ENCODE assay signal across 18 mouse cellular contexts in the genomic region with DNA sequence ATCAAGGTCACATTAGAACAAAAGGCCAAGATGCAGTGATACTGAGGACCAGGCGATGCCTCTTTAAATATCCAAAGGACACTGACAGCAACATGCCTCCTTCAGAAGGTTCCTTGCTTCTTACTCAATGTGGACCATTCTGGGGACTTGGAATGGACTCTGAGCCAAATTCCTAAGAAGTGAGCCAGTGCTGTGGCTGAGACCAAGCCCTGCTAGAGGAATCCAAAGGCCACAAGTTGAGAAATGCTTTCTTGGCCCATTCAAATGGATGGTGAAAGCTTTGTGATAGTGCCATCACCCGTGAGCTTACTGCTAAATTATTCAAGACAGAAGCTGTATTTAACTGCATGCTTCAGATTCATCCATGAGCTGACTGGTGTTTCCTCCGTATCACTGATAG.
A peak's percentile ranks its signal among the peaks of the same experiment; 100 is the strongest.
DNase-seq lines count a peak whose midpoint lies in the region; ATAC-seq and TF ChIP-seq lines count a peak whose summit lies in the region.
"Had no signal": no experiment of that assay in that cellular context is flagged by ENCODE, and none has a peak within 500 bp of the region (broad histone marks: within the 10 kb centered on the region; RNA-seq: fewer than 3 reads in every experiment).

No protein-coding gene starts in this region.

- no peaks in the 10 kb centered on the region; the same call in 1 of the 2 replicates for H3K4me1 ChIP-seq in lung, adult 2 months (ENCODE audit: control insufficient read depth, insufficient read depth, low read length)
- H3K4me1 ChIP-seq: embryonic facial prominence, embryonic 10.5 days; forebrain, embryonic 12.5 days; liver, embryonic 12.5 days; stomach, embryonic 15.5 days had no signal

- H3K79me2 ChIP-seq in myocyte (ENCODE audit: control insufficient read depth, insufficient read depth): no peaks in the 10 kb centered on the region

- no peak overlapping the region for H3ac ChIP-seq in myocyte (ENCODE audit: control insufficient read depth, insufficient read length)

- no peak for TF ChIP-seq CTCF in lung, adult 2 months (IDR thresholded peaks at IDR 0.05; ENCODE audit: insufficient read depth, low read length)

- H3K4me2 ChIP-seq in myocyte (ENCODE audit: low read depth): no peak overlapping the region
- H3K4me2 ChIP-seq: forebrain, embryonic 12.5 days; liver, embryonic 12.5 days; stomach, embryonic 15.5 days had no signal

- 68% methylated on average over 3 of the region's 3 CpGs for WGBS in lung, adult 2 months

- intact Hi-C loops in gastrocnemius, postnatal 14 days (cut with DNase I; ENCODE audit: low total_unique reads): no loop called here

- no peaks in the 10 kb centered on the region for H3K27me3 ChIP-seq in myocyte (ENCODE audit: control insufficient read depth, insufficient read depth, insufficient read length)
- H3K27me3 ChIP-seq: forebrain, embryonic 12.5 days; liver, embryonic 12.5 days; stomach, embryonic 15.5 days had no signal

- TF ChIP-seq POLR2A in lung, adult 2 months (IDR thresholded peaks at IDR 0.05; ENCODE audit: borderline replicate concordance, extremely low read depth, low read depth, low read length): no peak
- TF ChIP-seq POLR2A in myocyte (IDR thresholded peaks at IDR 0.05; ENCODE audit: insufficient read length, low read depth): no peak

- ATAC-seq in cerebellum, adult (ENCODE audit: insufficient number of reproducible peaks, low FRiP score, low TSS enrichment): no peak
- ATAC-seq: inflammation-experienced regulatory T-cells, adult 6 months; liver, embryonic 12.5 days had no signal

- peak; percentile 21 for DNase-seq in adrenal gland, adult 2 months
- DNase-seq in adrenal gland, adult 18-20 months (ENCODE audit: low spot score in 2 of 2): no peak
- peak; percentile 17 to 33 for DNase-seq in lung, adult 18-20 months
- no peak for DNase-seq in lung, adult 2 months
- DNase-seq in gastrocnemius, postnatal 14 days: peak; percentile 8
- no peak for DNase-seq in cerebellum, adult 9-11 months
- DNase-seq: cerebellum, postnatal 10 days; kidney, postnatal 14 days; left cerebral cortex, postnatal 4 days; midbrain, embryonic 14.5 days; thymus, postnatal 14 days had no signal

- no peaks in the 10 kb centered on the region for H3K36me3 ChIP-seq in myocyte (ENCODE audit: control insufficient read depth, insufficient read depth)
- H3K36me3 ChIP-seq: embryonic facial prominence, embryonic 10.5 days; forebrain, embryonic 12.5 days; liver, embryonic 12.5 days; stomach, embryonic 15.5 days had no signal

- H3K4me3 ChIP-seq in lung, adult 2 months (replicated peaks; ENCODE audit: extremely low read depth, low read depth, low read length): no peak overlapping the region
- H3K4me3 ChIP-seq in myocyte: no peak overlapping the region
- H3K4me3 ChIP-seq: embryonic facial prominence, embryonic 10.5 days; forebrain, embryonic 12.5 days; liver, embryonic 12.5 days; stomach, embryonic 15.5 days had no signal

TF ChIP-seq in myocyte, 11 proteins besides CTCF, POLR2A, EP300 and RAD21:
- no peak for TF ChIP-seq TCF12 (IDR thresholded peaks at IDR 0.05; ENCODE audit: insufficient read depth, poor library complexity, severe bottlenecking)
- TF ChIP-seq CEBPB (IDR thresholded peaks at IDR 0.05; ENCODE audit: insufficient read depth, poor library complexity, severe bottlenecking): peak; percentile 57; the same call in 1 of the 2 replicates

Comparison
In these comparisons a context has a peak if more than half of its experiments do, and no peak if none do; other contexts are left out.
1. DNase-seq: peak in adrenal gland, adult 2 months (single experiment), lung, adult 18-20 months (2 of 2) and gastrocnemius, postnatal 14 days (single experiment); none in adrenal gland, adult 18-20 months (0 of 2), lung, adult 2 months (single experiment) and cerebellum, adult 9-11 months (single experiment).